Mouse (Mus musculus) stomach, postnatal 0 days (tissue): ENCODE results near the gene Tnni2.

Experiments used
- CTCF ChIP-seq: IDR thresholded peaks from 2 replicates; pipeline ENCODE4 v1.5.1; 2016; ENCODE audit warnings: antibody characterized with exemption, low read depth, mild to moderate bottlenecking, moderate library complexity
- EP300 ChIP-seq: optimal IDR thresholded peaks from 2 replicates; pipeline ENCODE3; 2016; ENCODE audit warnings: antibody characterized with exemption

GRCm38 (mm10) chr7:142400112-142400749 lies 41.4 kb upstream of the Tnni2 start:
- TF ChIP-seq CTCF (no peak), EP300 (no peak)
